Mouse (Mus musculus) kidney, adult 2 months (tissue): ENCODE data around the gene Gja5.

Experiments used
- CTCF ChIP-seq: fragments of 200-500 bp; conservative IDR thresholded peaks from 2 replicates; pipeline ENCODE4 v1.5.1; 2011; ENCODE audit warnings: low read depth, mild to moderate bottlenecking, control low read depth, low read length, moderate library complexity, mixed read lengths; ENCODE audit not compliant: insufficient read depth, insufficient read length
- POLR2A ChIP-seq: fragments of 200-500 bp; IDR thresholded peaks from one replicate; pipeline ENCODE4 v1.6.1; 2011; ENCODE audit warnings: low read depth, low read length, control low read depth

DNA sequence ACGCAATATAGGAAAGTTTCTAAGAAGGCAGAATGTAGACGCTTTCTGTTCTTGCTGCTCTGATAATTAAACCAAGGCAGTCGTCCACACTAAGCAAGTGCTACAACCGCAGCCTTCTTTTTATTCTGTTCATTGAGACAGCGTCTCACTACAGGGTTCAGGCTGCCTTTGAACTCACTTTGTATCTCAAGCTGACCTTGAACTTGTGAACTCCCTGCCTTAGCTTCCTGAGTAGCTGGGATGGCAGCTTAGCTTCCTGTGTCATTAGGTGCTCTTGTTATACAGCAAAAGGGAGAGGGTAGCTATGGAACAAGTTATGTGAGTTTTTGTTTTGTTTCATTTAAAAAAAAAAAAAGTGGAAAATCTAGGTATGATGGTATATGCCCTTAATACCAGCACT is 177.7 kb downstream of the Gja5 start:
- TF ChIP-seq POLR2A = no peak
- TF ChIP-seq CTCF = no peak
